Comparison of ENCODE assay signal across 23 mouse cellular contexts in genomic region chr10:78063122-78063521, GRCm38 (mm10). TPM values are rescaled to one million over a fixed set of nuclear protein-coding genes. Genes with fewer than 3 reads are reported as not detected.
"Had no signal": no experiment of that assay in that cellular context is flagged by ENCODE, and none has a peak within 500 bp of the region (broad histone marks: within the 10 kb centered on the region; RNA-seq: fewer than 3 reads in every experiment).

No protein-coding gene starts in this region.

- H3K36me3 ChIP-seq: limb, embryonic 12.5 days; limb, embryonic 15.5 days; liver, embryonic 15.5 days; midbrain, embryonic 10.5 days; midbrain, embryonic 13.5 days; neural tube, embryonic 12.5 days; neural tube, embryonic 15.5 days had no signal

- DNase-seq: kidney, adult 18-20 months; kidney, postnatal 10 days; kidney, postnatal 36 days; left cerebral cortex, postnatal 4 days; lung, adult 18-20 months; lung, postnatal 14 days; lung, postnatal 4 days; thymus, adult 2 months; thymus, postnatal 14 days; thymus, postnatal 4 days had no signal

- H3K9ac ChIP-seq: limb, embryonic 12.5 days; limb, embryonic 15.5 days; liver, embryonic 15.5 days; midbrain, embryonic 13.5 days; neural tube, embryonic 12.5 days; neural tube, embryonic 15.5 days had no signal

- H3K9me3 ChIP-seq: limb, embryonic 12.5 days; limb, embryonic 15.5 days; liver, embryonic 15.5 days; midbrain, embryonic 10.5 days; midbrain, embryonic 13.5 days; neural tube, embryonic 12.5 days; neural tube, embryonic 15.5 days had no signal

- ATAC-seq: intestine, embryonic 16.5 days; midbrain, embryonic 13.5 days; midbrain, embryonic 16.5 days had no signal

- H3K4me1 ChIP-seq: limb, embryonic 12.5 days; limb, embryonic 15.5 days; liver, embryonic 15.5 days; midbrain, embryonic 13.5 days; neural tube, embryonic 12.5 days; neural tube, embryonic 15.5 days had no signal

- H3K27ac ChIP-seq: limb, embryonic 12.5 days; limb, embryonic 15.5 days; liver, embryonic 15.5 days; midbrain, embryonic 10.5 days; midbrain, embryonic 13.5 days; neural tube, embryonic 12.5 days; neural tube, embryonic 15.5 days; stomach, postnatal 0 days had no signal

- H3K4me2 ChIP-seq: limb, embryonic 12.5 days; limb, embryonic 15.5 days; liver, embryonic 11.5 days; liver, embryonic 15.5 days; midbrain, embryonic 13.5 days; neural tube, embryonic 12.5 days; neural tube, embryonic 15.5 days had no signal

- H3K4me3 ChIP-seq: limb, embryonic 12.5 days; limb, embryonic 15.5 days; liver, embryonic 15.5 days; megakaryocyte, embryonic 14.5 days; midbrain, embryonic 10.5 days; midbrain, embryonic 13.5 days; neural tube, embryonic 12.5 days; neural tube, embryonic 15.5 days had no signal

- H3K27me3 ChIP-seq: neural tube, embryonic 12.5 days had no signal

RNA-seq across cellular contexts. Expression of gene Aire, which starts 19.7 kb away (rescaled TPM):
- polyA plus RNA-seq: liver, embryonic 15.5 days had no signal

RNA-seq across cellular contexts. Expression of gene Dnmt3l, which starts 21.4 kb away (rescaled TPM):
- total RNA-seq: left cerebral cortex, postnatal 4 days had no signal
- polyA plus RNA-seq: limb, embryonic 12.5 days; liver, embryonic 11.5 days; liver, embryonic 15.5 days; midbrain, embryonic 13.5 days; midbrain, embryonic 16.5 days; neural tube, embryonic 12.5 days; neural tube, embryonic 15.5 days; spleen, adult 2 months had no signal
